Mouse (Mus musculus) CD4-positive, CD25-positive, alpha-beta regulatory T cell, adult 9 weeks (primary cell): Measurements from ENCODE around the gene Zfp207. TPM values are rescaled to one million over a fixed set of nuclear protein-coding genes. Genes with fewer than 3 reads are reported as not detected.

Experiments
- polyA plus RNA-seq: library from polyadenylated mRNA; unstranded; fragments of 100-300 nt; shearing (Covaris generic); gene quantifications from one replicate; pipeline ENCODE4 v1.2.1, GENCODE M21; 2017

Zfp207 gene
- polyA plus RNA-seq: 271 TPM

GRCm38 (mm10) chr11:80383019-80383625 is at the start of gene Zfp207:
Zfp207 (plus strand) TSS chr11:80383279.

GRCm38 (mm10) chr11:80377712-80378451 is 5.2 kb upstream of the Zfp207 start, which contains the start of gene 5730455P16Rik:
5730455P16Rik (minus strand) TSS chr11:80378034.

GRCm38 (mm10) chr11:80428381-80429008 is 45.4 kb downstream of the Zfp207 start, which contains the start of gene Psmd11:
Psmd11 (plus strand) TSS chr11:80428615.

Other genes starting within 250 kb of the Zfp207 start
- gene Tefm, start 241.1 kb upstream of the Zfp207 start, polyA plus RNA-seq: 22.4 TPM
- not detected for gene Adap2, start 229.2 kb upstream of the Zfp207 start, polyA plus RNA-seq
- 14.8 TPM for gene Rnf135, start 199.4 kb upstream of the Zfp207 start, polyA plus RNA-seq
- gene Rhot1, start 174.3 kb upstream of the Zfp207 start, polyA plus RNA-seq: 17.8 TPM
- 0.45 TPM for gene Rhbdl3, start 82.4 kb upstream of the Zfp207 start, polyA plus RNA-seq
- 17.2 TPM for gene 5730455P16Rik, start 5.2 kb upstream of the Zfp207 start, polyA plus RNA-seq
- gene Psmd11, start 45.3 kb downstream of the Zfp207 start, polyA plus RNA-seq: 173 TPM
- gene Cdk5r1, start 93.7 kb downstream of the Zfp207 start, polyA plus RNA-seq: 0.47 TPM